Mouse (Mus musculus): Measurements from ENCODE around the gene Notch4.

Notch4 gene

DNA sequence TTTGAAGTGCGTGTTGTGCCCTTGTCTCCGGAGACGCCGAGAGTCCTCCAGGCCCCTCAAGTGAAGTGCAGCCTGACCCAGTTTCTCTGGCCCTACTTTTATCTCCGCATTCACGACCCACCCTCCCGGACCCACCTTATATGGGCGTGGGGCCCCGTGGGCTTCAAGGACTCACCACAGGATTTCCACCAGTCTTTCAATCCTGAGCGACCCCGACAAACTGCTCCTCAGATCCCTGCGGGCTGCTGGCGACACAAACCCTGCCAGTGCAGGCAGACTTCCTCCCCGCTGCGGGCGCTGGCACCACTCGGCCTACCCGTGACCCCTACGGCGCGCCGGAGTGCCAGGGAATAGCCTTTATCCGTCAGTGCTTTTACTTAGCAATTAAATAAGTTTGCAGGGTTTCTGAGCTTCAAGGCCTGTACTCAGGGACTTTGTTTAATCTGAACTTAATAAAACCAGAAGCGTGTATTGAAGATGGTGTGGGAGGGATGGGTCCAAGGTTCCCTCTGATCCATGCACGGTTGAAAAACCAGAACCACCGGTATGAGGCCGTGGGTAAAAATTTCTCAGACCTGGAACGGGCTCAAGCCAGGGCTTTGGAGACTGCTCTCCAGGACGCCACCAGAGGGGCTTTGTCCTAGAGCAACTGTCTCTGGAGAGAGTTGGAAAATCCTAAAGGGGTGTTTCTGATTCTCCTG lies 64.0 kb downstream of the Notch4 start, which contains the start of gene Ppt2:
Gene Ppt2 (minus strand): TSS at position 568 of the 701 bp plus-strand sequence.
- peak in 1 of 2 experiments; percentile 45 for DNase-seq

- no peak for DNase-seq
Observed at GRCm38 (mm10) chr17:34628644-34628967, 64.5 kb downstream of the Notch4 start.

- no peak for DNase-seq
Observed at GRCm38 (mm10) chr17:34629221-34629751, 65.2 kb downstream of the Notch4 start, which contains the start of gene Prrt1. TSS of gene Prrt1 (plus strand) at chr17:34629533.

DNA sequence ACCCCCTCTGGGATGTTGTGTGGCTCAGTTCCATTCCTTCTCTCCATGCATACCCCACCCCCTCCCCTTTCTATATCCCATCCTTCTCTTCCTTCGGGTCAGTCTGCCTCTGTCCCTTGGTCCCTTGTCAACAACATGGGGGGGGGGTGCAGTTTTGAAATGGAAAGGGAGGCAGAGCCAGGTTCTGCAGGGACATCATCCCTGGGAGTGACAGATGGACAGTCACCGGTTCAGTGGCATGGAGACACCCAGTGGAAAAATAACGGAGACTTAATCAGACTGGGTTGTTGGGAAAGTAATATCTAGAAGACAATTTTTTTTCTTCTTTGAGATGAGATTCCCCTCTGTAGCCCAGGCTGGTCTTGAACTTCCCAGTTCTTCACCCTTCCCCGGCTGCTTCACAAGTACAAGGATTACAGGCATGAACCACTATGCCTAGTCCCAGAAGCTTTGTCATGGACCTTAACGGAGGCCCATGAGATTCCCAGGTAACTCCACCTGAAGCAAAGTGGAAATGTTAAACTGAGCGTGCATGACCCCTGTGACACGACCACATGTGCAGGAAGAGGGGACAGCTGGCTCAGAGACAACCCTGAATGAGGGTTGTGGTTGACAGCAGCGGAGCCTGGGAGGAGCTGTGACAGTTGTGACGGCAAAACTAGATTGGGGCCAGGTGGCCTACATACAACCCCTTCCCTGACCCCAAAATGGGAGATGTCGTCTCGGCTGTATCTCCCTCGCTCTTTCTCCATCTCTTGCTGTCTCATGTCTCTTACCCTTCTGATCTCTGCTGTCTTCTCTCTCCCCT lies 65.9 kb downstream of the Notch4 start:
- no peak for DNase-seq

DNA sequence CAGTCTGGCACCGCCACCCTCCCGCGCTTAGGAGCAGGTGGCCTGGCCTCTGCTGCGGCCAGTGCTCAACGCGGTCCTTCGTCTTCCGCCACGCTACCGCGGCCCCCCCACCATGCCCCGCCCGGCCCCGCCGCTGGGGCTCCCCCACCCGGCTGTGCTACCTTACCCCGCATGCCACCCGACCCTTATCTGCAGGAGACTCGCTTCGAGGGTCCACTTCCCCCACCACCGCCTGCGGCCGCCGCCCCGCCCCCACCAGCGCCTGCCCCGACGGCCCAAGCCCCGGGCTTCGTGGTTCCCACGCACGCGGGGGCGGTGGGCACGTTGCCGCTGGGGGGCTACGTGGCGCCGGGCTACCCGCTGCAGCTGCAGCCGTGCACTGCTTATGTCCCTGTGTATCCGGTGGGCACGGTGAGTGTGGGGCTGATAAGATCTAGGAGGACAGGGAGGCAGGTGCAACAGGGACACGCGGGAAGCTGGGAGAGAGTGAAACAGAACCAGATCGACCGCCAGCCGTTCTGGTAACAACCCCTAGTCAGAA lies 66.8 kb downstream of the Notch4 start:
- DNase-seq: no peak

DNA sequence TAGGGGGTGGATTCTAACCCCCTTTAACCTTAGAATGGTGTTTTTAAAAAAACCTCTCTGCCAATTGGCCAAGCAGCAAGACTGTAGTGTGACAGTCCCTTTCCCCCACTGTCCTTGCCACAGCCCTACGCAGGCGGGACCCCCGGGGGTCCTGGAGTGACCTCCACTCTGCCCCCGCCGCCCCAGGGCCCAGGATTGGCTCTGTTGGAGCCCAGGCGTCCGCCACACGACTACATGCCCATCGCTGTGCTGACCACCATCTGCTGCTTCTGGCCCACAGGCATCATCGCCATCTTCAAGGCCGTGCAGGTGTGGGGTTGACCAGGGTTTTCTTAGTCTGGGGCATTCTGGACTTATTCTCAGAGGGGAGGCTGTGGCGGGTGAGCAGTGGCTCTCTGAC lies 67.6 kb downstream of the Notch4 start:
- no peak for DNase-seq

- peak; percentile 61 to 72 for DNase-seq
Observed at GRCm38 (mm10) chr17:34632261-34632691, 68.2 kb downstream of the Notch4 start.

GRCm38 (mm10) chr17:34635671-34636070 lies 71.6 kb downstream of the Notch4 start:
- DNase-seq: no peak

GRCm38 (mm10) chr17:34637459-34637858 lies 73.4 kb downstream of the Notch4 start:
- DNase-seq: no peak
